Mouse (Mus musculus) midbrain, embryonic 11.5 days (tissue): ENCODE results near the gene 4930595D18Rik. TPM values are rescaled to one million over a fixed set of nuclear protein-coding genes. Genes with fewer than 3 reads are reported as not detected.
A peak's percentile ranks its signal among the peaks of the same experiment; 100 is the strongest.

ENCODE experiments used
- ATAC-seq: fragments of 200-750 bp; cut with Nextera tagmentation; 2 replicates; pipeline ENCODE4 v1.8.0; 2017; ENCODE audit warnings: moderate TSS enrichment, moderate library complexity; ENCODE audit not compliant: low FRiP score
- DNase-seq: peaks from one replicate; pipeline ENCODE4 v3.0.0; 2015; ENCODE audit warnings: low spot score; ENCODE audit errors: missing footprints
- H3K27ac ChIP-seq: fragments of 300-500 bp; sonication (generic); 2 replicates; pipeline ENCODE4 v1.5.1; 2014; ENCODE audit warnings: low read depth, low read length
- H3K27me3 ChIP-seq: fragments of 300-500 bp; sonication (generic); 2 replicates; pipeline ENCODE4 v1.6.1; 2014; ENCODE audit warnings: mild to moderate bottlenecking, low read length, moderate library complexity, mixed read lengths; ENCODE audit not compliant: control insufficient read depth, insufficient read depth
- H3K36me3 ChIP-seq: fragments of 300-500 bp; sonication (generic); 2 replicates; pipeline ENCODE4 v1.6.1; 2014; ENCODE audit warnings: mild to moderate bottlenecking, low read length, moderate library complexity, mixed read lengths; ENCODE audit not compliant: control insufficient read depth, insufficient read depth
- H3K4me1 ChIP-seq: fragments of 300-500 bp; sonication (generic); 2 replicates; pipeline ENCODE4 v1.6.1; 2014; ENCODE audit warnings: low read length; ENCODE audit not compliant: control insufficient read depth, insufficient read depth
- H3K4me2 ChIP-seq: fragments of 300-500 bp; sonication (generic); 2 replicates; pipeline ENCODE4 v1.6.1; 2014; ENCODE audit warnings: mild to moderate bottlenecking, moderate library complexity
- H3K4me3 ChIP-seq: fragments of 300-500 bp; sonication (generic); 2 replicates; pipeline ENCODE4 v1.5.1; 2014; ENCODE audit warnings: low read depth, low read length
- H3K9ac ChIP-seq: fragments of 300-500 bp; sonication (generic); 2 replicates; pipeline ENCODE4 v1.6.1; 2014; ENCODE audit warnings: low read length
- H3K9me3 ChIP-seq: fragments of 300-500 bp; sonication (generic); 2 replicates; pipeline ENCODE4 v1.6.1; 2016; ENCODE audit warnings: low read length; ENCODE audit not compliant: control insufficient read depth
- WGBS: fragments of 180-500 bp; shearing (Covaris S2); extraction: QIAGEN DNeasy Blood & Tissue Kit; methylation state at CpG from one replicate; pipeline ENCODE4 v1.1.7; 2014; 5-methylcytosine and 5-hydroxymethylcytosine counted together
- polyA plus RNA-seq: library from polyadenylated mRNA; unstranded; fragments of >200 nt; fragmentation: Nextera tagmentation; extraction: Ambion mirVana; gene quantifications from 2 replicates; pipeline ENCODE4 v1.2.1, GENCODE M21; 2014

The 4930595D18Rik gene
- polyA plus RNA-seq, 1 experiment from 2014 or later = not detected

DNA sequence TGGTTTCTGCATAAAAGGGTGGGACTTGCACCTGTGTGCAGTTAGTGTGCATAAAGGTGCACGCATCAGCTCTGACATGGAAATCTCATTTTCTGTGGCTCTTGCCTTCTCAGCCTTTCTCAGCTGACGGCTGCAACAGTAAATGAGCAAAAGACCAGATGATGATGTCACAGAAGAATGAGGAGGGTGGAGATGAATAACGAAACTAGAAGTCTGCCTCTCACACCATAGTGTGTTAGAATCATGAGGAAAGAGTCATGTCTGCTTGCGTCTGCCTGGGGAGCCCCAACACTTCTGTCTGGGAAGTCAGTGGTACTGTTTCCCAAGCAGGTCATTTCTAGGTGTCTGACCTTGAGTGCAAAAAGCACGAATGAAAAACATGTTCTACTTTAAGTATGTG is 2.4 kb downstream of the 4930595D18Rik start:
- 93% methylated on average over 5 of the region's 5 CpGs for WGBS
- no peak for ATAC-seq

DNA sequence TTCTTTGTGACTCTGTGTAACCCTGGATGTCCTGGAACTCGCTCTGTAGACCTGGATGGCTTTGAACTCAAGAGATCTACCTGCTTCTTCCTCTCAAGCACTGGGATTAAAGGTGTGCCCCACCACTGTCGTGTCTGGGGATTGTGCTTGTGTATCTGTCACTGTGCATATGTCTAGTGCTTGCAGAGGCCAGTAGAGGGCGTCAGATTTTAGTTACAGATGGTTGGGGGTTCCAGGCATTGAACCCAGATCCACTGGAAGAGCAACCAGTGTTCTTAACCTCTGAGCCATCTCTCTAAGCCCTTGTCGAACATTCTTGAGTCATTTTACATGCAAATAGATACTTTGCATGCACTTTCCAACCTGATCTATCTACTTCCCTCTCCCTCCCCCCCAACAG is 5.5 kb downstream of the 4930595D18Rik start:
- no peak overlapping the region for H3K4me2 ChIP-seq
- no peaks in the 10 kb centered on the region for H3K9me3 ChIP-seq
- no peak overlapping the region for H3K9ac ChIP-seq
- WGBS = 81% methylated on average over 4 of the region's 4 CpGs
- no peaks in the 10 kb centered on the region for H3K4me1 ChIP-seq
- no peak overlapping the region for H3K27ac ChIP-seq
- ATAC-seq = no peak
- no peaks in the 10 kb centered on the region for H3K27me3 ChIP-seq
- H3K36me3 ChIP-seq = peaks cover 3% of the 10 kb centered on the region; the same call in 1 of the 2 replicates
- no peak for DNase-seq
- H3K4me3 ChIP-seq = no peak overlapping the region

More for the DNA sequence above, 2.4 kb downstream of the 4930595D18Rik start:
- H3K4me3 ChIP-seq = no peak overlapping the region
- H3K4me2 ChIP-seq = no peak overlapping the region
- no peak overlapping the region for H3K27ac ChIP-seq
- H3K9ac ChIP-seq = no peak overlapping the region
- H3K27me3 ChIP-seq = no peaks in the 10 kb centered on the region
- no peaks in the 10 kb centered on the region for H3K4me1 ChIP-seq
- H3K9me3 ChIP-seq = no peaks in the 10 kb centered on the region
- H3K36me3 ChIP-seq = no peaks in the 10 kb centered on the region
- no peak for DNase-seq

DNA sequence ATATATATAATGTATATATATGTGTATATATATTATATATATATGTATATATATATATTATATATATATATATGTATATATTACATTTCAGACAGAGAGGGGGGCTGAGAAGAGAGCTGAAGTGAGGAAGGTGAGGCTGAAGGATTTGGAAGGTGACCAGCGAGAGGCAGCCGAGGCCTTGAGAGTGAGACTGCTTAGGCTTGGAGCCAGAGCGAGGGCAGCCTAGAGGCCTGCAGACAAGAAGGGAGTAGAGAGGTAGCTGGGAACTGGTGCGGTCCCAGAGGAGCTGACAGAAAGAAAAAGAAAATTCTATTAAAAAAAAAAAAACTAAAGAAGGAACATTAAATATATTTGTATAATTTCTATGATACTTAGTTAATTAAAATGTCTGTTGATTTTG is 15.4 kb downstream of the 4930595D18Rik start:
- no peaks in the 10 kb centered on the region for H3K9me3 ChIP-seq
- peaks cover 24% of the 10 kb centered on the region for H3K4me1 ChIP-seq
- WGBS = 86% methylated on average over 4 of the region's 4 CpGs
- no peak overlapping the region for H3K4me2 ChIP-seq
- ATAC-seq (no peak), DNase-seq (no peak)
- H3K27ac ChIP-seq = no peak overlapping the region
- no peak overlapping the region for H3K4me3 ChIP-seq
- H3K36me3 ChIP-seq = no peaks in the 10 kb centered on the region
- H3K27me3 ChIP-seq = no peaks in the 10 kb centered on the region
- H3K9ac ChIP-seq = no peak overlapping the region

DNA sequence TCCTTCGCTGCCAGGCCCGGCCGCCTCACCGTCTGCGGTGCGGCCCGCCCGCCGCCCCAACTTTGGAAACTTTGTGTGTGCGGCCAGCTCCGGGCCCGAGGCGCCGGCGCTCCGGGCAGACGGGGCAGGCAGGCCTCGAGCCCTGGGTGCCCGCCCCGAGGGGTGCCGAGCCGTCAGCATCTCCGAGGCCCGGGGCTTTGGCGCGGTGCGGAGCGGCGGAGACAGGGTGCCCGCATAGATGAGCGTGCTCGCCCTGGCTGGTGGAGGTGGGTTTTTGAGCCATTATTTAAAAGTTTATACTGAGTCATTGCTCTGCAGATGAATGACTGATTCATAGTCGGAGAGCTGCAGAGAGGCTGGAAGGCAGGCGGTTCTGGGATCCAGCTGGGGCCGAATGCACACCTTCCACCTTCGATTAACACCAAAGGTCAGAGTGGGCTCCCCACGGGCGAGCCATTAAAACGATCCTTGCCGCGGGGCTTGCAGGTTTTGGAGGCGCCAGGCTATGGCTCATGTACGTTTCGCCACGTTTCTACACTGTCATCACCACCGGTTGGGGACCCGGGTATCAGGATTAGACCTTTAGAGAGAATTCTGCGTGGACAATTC is 17.5 kb downstream of the 4930595D18Rik start:
- H3K4me3 ChIP-seq = peak overlapping the region; percentile 83
- H3K27me3 ChIP-seq = no peaks in the 10 kb centered on the region
- H3K27ac ChIP-seq = peak overlapping the region; percentile 76
- DNase-seq = peak; percentile 93
- no peaks in the 10 kb centered on the region for H3K9me3 ChIP-seq
- peaks cover 35% of the 10 kb centered on the region for H3K4me1 ChIP-seq
- under 1% methylated on average over 47 of the region's 48 CpGs for WGBS
- peak overlapping the region; percentile 89 for H3K9ac ChIP-seq
- peak overlapping the region; percentile 88 for H3K4me2 ChIP-seq
- peak; percentile 31 for ATAC-seq
- no peaks in the 10 kb centered on the region for H3K36me3 ChIP-seq

DNA sequence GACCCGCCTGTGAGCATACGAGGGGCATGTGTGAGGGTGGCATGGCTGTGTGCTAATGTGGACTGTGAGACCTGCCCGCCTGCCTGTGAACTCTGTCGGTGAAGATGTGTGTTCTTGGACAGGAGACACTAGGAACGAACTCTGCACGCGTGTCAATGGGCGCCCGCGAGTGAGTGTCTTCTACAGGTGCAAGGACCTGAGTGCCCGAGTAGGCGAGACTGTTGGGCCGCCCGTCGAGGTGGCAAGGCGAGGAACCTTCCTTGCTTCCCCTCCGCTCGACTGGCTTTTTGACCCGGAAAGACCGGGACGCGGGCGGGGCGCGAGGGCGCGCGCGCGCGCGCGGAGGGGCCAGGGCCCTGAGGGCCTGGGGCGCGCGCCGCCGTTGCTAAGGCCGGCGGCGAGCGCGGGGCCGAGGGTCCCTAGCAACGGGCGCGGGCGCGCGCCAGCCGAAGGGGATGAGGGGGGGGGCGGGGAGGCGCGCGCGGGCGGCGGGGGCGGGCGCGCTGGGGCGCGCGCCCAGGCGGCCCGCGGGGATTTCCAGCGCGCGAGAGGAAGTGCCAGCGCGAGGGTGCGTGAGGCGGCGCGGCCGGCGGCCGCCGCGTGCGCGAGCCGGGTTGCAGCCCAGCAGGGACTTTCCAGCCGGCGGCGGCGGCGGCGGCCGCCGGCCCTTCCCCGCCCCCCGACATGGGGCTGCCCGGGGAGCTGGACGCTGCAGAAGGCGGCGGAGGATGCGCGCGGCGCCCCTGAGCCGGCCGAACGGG is 18.3 kb downstream of the 4930595D18Rik start, which contains the start of gene Traf3:
Traf3 (plus strand) TSS at position 540 of the 761 bp plus-strand sequence.
- Histone ChIP-seq H3K4me2 (peak within 1 kb of the TSS; percentile 88), H3K9me3 (no peaks in the 10 kb centered on the region), H3K27ac (peak within 1 kb of the TSS; percentile 76), H3K4me1 (peaks cover 35% of the 10 kb centered on the region), H3K4me3 (peak within 1 kb of the TSS; percentile 83), H3K36me3 (no peaks in the 10 kb centered on the region), H3K9ac (peak within 1 kb of the TSS; percentile 89), H3K27me3 (no peaks in the 10 kb centered on the region)
- WGBS = 5% methylated on average over 58 of the region's 105 CpGs
- ATAC-seq (peak; percentile 55), DNase-seq (peak; percentile 98)

DNA sequence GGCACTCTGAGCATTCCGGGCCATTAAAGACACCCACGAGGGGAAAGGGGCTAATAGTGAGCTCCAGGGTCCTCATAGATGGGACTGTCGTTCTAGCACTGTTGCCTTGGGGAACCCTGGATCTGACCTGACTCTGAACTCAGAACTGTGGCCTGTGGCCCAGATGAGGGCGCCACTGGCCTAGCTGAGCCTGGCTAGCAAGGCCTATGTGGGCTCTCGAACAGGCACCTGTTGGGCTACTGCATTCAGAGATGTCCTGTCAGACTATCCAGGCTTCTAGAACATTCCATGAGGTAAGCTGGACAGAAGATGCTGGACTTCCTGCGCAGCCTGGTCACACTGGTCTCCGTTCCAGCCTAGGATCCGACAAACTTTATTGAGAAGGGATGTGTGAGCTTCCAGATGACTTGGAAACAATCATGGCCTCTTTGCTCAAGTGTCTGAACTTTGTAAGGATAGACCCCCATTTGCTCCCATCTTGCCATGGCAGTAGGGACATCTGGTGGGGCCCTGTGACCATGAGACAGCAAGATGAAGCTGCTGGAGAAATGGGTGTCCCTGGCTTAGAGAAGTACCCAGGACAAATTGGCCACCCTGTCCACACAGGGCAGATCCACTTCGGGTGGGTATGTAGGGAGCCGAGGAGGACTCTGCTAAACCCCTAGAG is 19.0 kb downstream of the 4930595D18Rik start:
- no peaks in the 10 kb centered on the region for H3K27me3 ChIP-seq
- H3K27ac ChIP-seq = peak overlapping the region; percentile 76
- peak overlapping the region; percentile 83; the same call in 1 of the 2 replicates for H3K4me3 ChIP-seq
- H3K4me2 ChIP-seq = 0 out of 2 replicates have a peak overlapping the region, but pooled peaks have one; percentile 39
- peaks cover 35% of the 10 kb centered on the region for H3K4me1 ChIP-seq
- no peaks in the 10 kb centered on the region for H3K9me3 ChIP-seq
- no peaks in the 10 kb centered on the region for H3K36me3 ChIP-seq
- DNase-seq = peak; percentile 93
- peak; percentile 20 for ATAC-seq
- peak overlapping the region; percentile 89; the same call in 1 of the 2 replicates for H3K9ac ChIP-seq
- WGBS = 69% methylated on average over 10 of the region's 10 CpGs

DNA sequence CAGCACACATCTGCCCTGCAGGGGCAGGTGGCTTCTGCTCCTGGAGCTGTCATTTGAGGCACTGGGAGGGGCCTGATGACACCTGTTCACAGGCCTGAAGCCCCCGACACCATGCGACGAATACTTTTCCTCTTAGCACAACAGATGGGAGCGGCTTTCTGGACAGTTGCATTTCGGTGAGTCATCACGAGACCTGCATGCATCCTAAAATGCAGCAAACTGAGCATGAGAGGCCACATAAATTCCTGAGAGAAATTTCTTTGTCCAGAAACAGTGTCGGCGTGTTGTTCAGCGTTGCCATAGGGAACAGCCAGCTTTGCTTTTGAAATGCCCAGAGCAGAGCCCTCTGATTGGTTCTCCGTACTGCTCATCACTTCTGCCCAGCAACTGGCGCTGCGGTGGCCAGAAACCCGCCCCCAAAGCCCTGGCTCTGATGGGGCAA is 20.0 kb downstream of the 4930595D18Rik start:
- H3K9ac ChIP-seq = peak overlapping the region; percentile 39
- ATAC-seq (peak; percentile 88), DNase-seq (peak; percentile 98)
- 4% methylated on average over 13 of the region's 13 CpGs for WGBS
- peak overlapping the region; percentile 75 for H3K27ac ChIP-seq
- H3K4me2 ChIP-seq = peak overlapping the region; percentile 39
- H3K4me1 ChIP-seq = peaks cover 35% of the 10 kb centered on the region
- no peaks in the 10 kb centered on the region for H3K27me3 ChIP-seq
- H3K9me3 ChIP-seq = no peaks in the 10 kb centered on the region
- H3K36me3 ChIP-seq = no peaks in the 10 kb centered on the region
- H3K4me3 ChIP-seq = peak overlapping the region; percentile 5; the same call in 1 of the 2 replicates

DNA sequence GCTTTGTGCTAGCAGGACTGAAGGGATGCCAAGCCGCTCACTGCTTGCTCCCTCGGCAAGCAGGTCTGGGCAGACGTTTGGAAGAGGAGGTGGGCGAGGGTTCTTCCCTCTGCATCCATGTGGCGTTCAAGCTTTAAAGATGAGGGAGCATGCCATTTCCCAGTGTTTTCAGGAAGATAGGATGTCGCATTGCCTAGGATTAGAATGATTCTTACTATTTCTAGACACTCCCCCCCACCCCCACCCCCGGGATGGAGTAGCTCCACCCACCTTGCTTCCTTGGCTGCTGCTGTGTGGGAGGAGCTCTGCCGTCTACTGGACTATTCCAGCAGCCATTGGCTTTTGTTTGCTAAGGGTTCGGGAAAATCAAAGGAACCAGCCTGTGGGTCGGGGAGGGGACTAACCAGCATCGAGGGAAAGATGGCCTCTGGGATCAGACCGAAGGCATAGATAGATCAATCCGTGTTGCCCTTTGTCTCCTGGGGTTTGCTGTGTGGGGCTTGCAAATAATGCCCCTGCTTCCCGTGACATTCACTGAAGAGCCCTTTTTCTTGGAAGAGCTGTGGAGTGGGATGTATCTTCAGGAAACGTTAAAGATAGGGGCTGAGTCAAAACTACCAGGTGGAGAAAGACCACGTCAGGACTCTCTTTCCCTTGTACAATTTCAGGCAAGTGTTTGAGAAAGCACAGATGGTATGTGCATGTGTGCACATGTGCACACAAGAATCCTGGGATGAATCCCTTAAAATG is 21.8 kb downstream of the 4930595D18Rik start:
- H3K4me1 ChIP-seq = peaks cover 25% of the 10 kb centered on the region
- H3K9ac ChIP-seq = peak overlapping the region; percentile 58
- peak; percentile 20; the same call in 1 of the 2 replicates for ATAC-seq
- 11% methylated on average over 16 of the region's 16 CpGs for WGBS
- no peaks in the 10 kb centered on the region for H3K27me3 ChIP-seq
- H3K27ac ChIP-seq = peak overlapping the region; percentile 63
- H3K4me2 ChIP-seq = peak overlapping the region; percentile 38
- no peaks in the 10 kb centered on the region for H3K36me3 ChIP-seq
- DNase-seq = peak; percentile 94
- H3K4me3 ChIP-seq = peak overlapping the region; percentile 8; the same call in 1 of the 2 replicates
- H3K9me3 ChIP-seq = no peaks in the 10 kb centered on the region
